Mouse (Mus musculus) erythroid progenitor cell, adult 5-6 weeks (primary cell): ENCODE measurements at regions not wholly inside any gene's neighbourhood (a gene's known extent, or its start where the extent isn't known, plus 50 kb on each side); places are given as distances from the start of the nearest gene placed in this dataset.
A peak's percentile ranks its signal among the peaks of the same experiment; 100 is the strongest.

ENCODE experiments used
- ATAC-seq: replicated peaks from 2 replicates; pipeline ENCODE4 v1.8.0; 2016; ENCODE audit warnings: moderate number of reproducible peaks, mild to moderate bottlenecking, moderate TSS enrichment, inconsistent platforms; ENCODE audit not compliant: poor library complexity, low FRiP score, severe bottlenecking

DNA sequence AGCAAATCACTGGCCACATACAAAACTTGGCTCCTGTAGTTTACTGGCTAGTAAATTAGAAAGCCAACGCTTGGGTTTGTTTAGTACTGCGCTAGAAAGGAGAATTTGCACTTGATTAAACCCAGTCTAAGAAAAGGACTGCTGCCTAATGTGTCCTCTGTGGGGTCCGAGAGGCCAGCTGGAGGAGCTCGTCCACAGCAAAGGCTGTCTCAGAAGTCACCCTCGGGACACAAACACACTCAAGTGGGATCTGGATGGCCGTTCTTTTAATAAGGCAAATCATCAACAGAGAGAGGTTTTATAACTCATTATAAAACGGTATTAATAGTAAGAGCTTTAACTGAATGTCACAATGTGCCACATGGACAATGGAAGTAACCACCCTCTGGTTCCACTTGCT is 249.0 kb downstream of the Hlx start:
- no peak for ATAC-seq

DNA sequence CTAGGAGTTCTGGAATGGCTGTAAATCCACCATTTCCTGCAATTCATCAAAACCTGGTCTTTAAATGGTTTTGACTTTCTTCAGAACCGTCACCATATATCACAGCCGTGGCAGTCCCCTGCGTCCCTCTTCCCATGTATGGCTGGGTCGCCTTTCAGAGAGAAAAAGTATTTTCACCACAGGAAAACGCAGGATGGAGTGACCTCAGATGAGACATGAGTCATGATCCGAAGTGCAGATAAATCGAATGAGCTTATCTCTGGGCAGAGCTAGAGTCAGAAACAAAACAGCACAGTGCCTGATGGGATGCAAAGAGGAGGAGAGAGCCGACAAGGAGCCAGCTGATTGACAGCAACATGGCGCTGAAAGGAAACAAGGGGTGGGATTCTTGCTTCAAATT is 250.4 kb downstream of the Hlx start:
- ATAC-seq: no peak

DNA sequence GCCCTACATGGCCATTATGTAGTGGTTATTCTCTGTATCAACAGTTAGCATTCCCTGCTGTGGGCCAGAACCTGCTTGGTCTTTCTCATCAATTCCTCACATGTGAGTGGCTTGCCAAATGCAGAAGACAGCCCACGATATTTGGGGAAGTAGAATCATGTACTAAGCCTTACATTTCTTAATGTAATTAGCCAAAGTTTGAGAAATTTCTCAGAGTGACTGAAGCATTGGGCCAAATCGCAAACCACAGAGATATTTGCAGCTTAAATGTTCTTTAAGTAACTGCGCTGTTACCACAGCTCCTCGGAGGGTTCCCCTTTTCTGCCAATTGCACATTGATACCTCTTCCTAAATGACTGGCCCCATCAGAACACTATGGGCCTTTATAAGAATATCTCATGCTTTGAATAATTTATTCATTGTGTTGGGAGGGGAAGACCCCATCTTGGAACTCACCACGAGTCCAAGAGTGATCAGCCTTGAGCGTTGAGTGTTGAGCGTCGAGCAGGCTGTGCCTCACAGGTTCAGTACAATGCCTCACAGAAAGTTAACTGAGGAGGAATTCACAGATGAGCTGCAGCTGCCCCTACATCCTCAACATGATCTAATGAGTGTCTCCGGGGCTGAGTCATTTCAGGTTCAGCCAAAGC is 251.7 kb downstream of the Hlx start:
- ATAC-seq: 0 out of 2 replicates have a peak, but pooled peaks have one; percentile 42

DNA sequence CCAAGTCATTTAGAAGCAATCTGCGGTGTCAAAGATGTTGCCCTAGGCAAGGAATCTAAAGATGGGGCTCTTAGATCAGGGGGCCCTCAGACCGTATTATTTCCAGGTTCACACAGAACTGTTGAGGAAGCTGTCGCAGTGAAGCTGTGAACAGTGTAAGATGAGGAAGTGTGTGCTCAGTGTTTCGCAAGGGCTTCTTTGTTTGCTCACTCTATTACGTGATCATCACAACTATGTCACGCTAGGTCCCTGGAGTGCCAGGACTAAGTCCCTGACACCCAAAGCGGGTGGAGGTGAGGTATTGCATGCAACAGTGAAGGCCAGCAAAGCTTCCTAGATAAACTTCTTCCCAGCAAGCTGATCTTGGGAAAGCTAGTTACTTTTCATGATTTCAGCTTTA is 254.4 kb downstream of the Hlx start:
- ATAC-seq: no peak

DNA sequence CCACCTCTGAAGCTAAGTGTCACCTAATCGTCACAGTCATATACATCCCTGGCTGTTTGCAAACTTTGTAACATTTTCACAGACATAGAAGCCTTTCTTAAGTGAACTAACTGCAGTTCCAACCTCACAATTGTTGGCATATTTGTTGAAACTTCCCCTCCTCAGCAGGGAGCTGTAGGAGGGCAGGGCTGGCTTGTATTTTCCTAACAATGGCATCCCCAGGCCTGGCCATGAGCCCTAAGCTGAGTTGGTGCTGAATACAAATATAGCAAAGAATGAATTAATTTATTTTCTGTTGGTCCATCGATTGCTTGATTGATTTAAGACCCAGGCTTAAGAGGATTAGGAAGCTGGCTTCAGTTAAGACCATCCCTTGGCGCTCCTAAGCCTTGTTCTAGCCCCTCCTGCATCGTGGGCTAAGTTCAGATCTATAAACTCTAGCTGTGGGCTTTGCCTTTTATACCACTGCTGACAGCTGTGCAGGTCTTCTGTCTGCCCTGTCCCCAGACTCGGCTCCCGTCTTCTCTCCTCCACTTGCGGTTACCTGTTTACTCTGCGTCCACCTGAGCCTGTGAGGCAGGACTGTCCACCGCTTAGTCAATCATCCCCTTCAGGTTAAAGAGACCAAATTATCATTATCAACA is 269.8 kb downstream of the Hlx start:
- ATAC-seq: no peak

DNA sequence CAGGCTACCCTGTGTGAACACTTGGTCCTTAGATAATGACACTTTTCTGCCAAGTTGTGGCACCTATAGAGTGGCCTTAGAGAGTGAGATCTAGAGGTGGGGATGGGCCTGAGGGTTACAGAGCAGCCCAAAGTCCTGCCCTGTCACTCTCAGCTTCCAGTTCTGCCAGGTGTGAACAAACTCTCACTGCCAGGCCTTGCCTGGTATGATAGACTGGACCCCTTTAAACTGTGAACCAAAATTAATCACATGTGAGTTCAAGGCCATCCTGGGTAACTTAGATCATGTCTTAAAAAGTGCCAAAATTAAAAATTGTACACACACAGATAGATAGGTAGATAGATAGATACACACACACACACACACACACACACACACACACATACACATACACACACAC is 271.0 kb downstream of the Hlx start:
- ATAC-seq: no peak

DNA sequence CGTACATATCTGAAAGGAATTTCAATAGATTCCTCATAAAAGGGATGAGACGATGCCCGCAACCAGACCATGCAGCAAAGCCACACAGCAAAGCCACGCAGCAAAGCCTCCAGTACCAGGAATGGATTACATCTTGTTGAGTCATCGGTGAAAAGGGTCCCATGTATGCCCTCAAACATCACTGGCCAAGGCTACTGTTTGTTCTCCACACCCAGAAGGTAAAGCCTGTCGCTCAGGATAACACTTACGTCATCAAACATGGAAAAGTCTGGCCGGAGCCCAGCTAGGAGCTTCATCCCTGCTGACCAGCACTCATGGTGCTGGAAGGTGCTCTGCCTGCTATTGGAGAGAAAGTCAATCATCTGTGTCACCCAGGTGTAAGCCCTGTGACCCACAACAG is 275.7 kb downstream of the Hlx start:
- no peak for ATAC-seq

DNA sequence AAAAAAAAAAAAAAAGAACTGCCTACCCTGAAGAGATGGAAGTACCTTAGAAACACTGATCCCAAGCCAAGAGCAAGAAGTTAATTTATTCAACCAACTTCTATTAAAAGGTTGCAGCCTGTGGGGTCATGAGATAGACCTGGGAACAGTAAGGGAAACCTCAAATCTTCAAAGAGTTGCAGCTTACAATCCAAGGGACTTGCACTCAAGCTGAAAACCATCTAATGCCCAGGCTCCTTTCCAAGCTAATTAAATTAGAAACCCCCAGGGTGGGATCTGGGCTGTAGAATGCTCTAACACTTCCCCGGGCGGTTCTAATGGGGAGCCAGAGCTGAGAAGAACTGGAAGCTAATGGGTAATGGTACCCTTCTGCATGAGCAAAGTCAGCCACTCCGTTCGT is 278.0 kb downstream of the Hlx start:
- ATAC-seq: no peak

DNA sequence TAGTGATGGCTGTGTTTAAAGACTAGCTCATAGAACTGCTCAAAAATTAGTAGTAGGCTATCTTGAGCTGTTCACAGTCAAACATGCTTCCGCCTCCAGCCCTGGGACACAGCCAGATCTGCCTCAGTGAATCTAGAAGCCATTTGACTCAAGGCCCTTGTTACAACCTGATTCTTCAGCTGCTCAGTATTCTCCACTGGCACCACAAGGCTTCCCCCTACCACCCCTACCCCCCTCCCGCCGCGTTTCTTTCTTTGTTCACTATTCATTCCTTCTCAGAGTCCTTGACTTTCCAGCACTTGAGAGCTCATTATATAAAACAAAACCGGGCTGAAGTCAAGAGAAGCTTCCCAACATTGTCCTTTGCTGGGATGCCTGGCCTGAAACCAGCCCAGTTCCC is 278.7 kb downstream of the Hlx start:
- no peak for ATAC-seq

DNA sequence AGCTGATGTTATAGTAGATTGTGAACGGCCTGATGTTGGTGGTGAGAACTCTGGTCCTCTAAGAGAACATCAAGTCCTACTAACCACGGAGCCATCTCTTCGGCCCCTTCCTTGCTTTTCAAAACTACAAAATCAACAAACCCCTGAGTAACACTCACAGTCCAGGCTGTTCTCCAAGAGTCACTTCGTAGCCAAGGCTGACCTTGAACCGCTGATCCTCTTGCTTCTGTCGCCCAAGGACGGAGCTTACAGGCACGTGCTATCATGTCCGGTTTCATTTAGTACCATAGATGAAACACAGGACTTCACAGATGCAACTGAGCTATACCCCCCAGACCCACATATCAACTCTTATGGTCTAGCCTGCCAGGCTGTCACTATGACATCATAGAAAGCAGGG is 279.4 kb downstream of the Hlx start:
- ATAC-seq: no peak

DNA sequence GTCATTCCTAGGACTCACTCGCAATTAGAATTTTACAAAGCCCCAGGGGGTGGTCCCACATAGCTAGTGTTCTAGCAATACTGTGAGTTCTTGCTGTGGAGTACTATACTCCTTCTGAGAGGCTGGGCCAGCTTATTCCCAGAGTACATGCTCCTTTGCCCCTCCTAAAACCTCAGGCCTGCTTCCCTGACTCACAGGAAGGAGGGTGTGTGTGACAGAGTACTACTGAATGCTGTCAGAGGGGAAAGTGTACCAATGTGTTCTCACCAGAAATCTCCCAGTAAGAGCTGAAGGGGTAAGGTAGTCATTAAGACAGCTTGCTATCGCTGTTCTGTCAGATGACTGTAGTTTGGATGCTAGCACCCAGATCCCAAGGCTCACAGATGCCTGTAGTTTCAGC is 280.7 kb downstream of the Hlx start:
- no peak for ATAC-seq

DNA sequence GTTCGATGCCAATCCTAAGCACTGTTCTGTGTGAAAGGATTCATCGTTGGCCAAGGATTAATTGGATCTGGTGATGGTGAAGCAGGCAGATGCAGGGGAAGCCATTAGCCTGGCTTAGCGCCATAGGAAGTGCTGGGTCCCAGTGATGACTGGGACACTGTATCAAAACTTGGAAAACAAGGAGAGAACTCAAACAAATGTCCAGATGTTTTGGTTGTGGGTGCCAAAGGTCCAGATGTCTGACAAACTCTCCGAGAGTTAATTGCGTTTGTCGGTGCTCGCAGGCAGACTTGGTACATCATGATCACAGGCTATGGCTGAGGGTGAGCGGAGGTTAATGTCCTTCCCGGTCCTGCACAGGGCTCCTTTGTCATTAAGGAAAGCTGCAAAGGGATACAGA is 283.4 kb downstream of the Hlx start:
- no peak for ATAC-seq

DNA sequence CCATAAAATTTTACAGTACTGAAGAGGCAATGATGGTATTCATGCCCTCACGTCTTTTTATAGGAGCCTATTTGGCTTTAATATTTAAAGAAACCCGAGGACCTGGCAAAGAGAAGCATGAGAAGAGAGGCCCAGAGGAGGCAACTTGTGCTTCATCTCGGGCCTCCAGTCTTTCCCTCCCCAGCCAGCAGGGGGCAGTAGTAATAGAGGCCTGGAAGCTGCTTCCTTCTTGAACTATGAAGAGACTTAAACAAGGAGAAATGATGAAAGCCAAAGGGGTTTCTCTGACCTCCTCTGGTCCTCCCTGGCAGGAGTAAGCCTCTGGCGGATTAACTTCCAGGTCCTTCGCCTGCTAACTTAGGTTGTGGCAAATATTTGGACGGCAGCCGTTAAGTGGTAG is 284.5 kb downstream of the Hlx start:
- peak; percentile 46; the same call in 1 of the 2 replicates for ATAC-seq

DNA sequence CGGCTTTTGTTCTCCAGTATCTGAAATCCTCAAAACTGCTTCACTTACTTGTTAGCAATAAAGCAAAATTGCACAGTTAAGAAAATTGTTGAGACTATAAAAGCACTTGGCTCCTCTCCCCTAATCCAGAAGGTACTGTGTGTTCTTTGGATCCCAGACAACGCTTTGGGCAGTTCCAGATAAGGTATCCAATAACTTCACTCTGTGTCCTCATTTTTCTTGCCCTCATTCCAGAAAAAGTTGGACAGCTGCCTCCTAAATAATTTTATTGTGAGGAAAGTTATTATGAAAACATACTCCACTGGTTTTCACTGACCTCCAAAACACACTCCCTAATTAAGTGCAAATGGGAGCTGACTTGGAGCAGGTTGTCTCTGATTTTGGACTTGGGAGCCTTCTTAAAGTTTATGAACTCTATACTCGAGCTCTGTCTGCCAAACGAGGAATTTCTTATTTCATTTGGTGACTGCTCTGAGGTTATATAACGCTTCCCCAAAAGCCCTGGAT is 285.2 kb downstream of the Hlx start:
- no peak for ATAC-seq

DNA sequence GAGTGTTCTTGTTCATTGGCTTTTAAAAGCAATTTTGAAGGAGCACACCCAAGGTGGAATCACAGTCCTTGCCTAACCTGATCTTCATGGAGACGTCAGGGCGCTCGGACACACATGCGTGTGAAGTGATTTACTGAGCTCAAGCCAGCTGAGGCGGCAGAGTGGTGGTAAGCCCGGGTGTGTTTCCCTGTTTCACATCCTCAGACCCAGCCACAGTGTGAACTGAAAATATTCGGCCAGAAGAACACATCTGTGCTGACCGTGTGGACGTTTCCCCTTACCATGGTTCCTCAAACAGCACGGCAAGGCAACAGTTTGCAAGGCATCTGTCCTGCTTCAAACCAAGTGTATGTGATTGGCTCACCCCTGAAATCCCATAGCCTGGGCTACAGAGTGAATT is 288.2 kb downstream of the Hlx start:
- ATAC-seq: no peak

DNA sequence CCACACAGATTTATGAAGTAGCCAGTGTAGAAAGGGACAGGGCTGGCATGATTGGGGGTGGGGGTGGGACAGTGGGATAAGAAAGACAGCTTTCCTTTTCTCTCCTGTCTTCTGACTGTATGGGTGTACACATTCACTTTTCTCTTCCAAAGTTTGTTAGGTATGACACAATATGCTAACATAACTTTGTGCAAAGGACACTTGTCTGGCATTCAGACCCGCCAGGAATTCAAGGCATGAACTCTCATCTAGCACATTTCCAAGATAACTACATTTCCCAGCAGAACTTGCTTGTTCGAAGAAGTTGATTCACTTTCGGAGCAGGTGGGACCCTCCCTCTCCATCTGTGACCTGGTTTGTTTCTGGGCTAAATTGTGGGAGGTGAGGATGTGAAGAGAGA is 289.7 kb downstream of the Hlx start:
- no peak for ATAC-seq

DNA sequence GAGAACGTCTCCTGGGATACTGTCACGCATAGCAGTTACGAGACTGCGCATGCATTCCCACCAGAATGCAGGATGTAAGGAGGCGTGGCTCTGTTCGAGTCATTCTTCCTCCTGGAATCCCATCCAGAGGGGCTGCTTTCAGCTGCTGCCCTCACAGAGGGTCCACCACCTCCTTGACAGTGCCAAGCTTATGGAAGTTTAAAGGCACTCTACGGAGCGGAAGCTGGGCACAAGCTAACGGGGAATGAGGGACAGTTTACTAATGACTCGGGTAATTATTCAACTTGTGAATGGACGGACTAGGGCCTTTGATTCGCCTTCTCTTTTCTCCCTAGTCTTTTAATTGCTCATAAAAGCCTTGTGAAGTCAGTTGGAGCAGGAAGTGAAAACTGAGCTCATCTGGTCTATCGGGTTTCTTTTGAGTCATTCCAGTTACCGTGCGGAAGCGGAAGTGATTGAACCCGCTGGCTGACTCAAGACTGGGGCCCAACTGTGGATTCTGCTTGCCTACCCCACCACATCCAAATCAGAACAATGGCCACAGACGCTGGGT is 291.3 kb downstream of the Hlx start:
- ATAC-seq: no peak

DNA sequence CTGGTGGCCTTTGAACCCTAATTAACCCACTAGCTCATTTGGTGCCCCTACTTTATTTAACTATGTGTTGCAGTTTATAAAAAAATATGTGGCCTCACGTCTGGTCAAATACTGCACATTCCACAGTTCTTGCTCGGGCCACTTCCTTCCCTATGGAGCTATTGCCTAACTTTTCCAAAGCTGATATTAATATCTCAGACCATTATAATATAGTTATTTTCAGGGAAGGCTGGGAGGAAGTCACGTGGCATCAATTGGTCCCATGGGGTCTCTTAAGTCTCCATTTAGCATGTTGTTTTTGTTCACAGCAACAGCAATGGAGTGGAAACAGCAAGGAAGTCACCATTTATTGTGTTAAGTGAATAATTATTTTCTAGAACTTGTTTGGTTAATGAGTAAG is 292.9 kb downstream of the Hlx start:
- ATAC-seq: no peak

DNA sequence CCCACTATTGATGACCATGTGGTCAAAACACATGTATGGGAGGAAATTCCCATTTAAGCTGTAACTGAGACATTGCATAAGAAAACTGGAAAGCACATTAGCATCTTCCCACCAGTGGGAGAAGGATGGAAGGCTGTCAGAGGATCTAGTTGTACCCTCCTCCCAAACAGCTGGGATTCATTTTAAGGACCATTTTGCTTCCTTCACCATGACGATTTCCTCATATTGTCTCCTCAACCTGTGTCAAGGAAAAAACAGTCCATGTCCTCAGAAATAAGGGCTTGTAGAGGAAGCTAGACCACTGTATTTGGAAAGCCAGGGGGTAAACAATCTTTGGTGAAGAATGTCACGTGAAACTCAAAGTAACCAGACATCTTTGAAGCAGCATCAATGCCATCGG is 296.0 kb downstream of the Hlx start:
- no peak for ATAC-seq

DNA sequence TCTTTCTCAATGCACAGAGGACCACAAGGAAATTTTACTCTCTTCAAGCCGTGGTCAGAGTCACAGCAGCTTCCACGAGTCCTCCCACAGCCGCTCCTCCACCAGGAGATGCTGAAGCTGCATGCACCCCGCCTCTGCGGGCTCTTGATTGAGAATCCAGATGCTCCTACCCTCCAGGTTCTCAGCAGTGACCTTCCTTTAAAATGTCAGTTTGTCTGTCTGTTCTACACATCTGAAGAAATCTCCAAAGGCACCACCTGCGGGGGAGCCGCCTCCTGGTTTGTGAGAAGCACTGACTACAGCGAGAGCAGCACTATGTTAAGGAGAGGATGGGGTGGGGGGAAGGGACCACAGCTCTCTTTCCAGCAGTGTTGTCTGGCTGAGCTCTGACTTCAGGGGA is 303.8 kb downstream of the Hlx start:
- ATAC-seq: no peak

DNA sequence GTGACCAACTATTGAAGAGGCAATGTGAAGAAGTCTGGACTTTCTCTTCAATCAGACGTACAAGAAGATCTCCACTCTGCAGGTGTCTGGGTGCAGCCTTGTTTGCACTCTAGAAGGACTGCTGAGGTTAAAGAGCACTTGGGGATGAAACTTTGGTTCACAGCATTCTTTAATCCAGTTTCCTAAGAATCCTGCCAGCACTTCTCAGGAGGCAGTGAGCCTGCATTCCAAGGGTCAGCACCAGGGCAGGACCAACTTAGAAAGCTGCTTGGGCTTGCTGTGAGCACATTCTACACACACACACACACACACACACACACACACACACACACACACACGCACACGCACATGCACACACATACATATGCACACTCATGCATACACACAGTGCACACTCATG is 304.4 kb downstream of the Hlx start:
- ATAC-seq: no peak

DNA sequence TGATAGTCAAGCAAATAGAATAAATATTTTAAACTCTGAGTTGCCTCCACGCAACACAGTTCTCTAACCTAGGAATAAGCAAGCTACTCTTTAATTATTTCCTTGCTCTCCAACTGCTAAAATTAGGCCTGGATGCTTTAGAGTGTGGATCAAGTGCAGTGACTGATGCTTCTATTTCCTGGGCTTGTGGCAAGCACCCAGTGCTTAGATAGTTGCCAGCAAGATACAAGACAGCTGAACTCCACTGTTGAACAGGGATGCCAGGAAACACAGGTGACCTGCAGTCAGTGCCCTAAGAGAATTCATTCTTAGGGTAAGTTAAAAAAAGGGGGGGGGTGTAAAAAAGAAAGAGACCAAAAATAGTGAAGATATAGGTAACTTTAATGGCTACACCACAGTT is 306.7 kb downstream of the Hlx start:
- no peak for ATAC-seq
